Mouse (Mus musculus) intestine, embryonic 14.5 days (tissue): ENCODE measurements around the gene Dnah2. TPM values are rescaled to one million over a fixed set of nuclear protein-coding genes. Genes with fewer than 3 reads are reported as not detected.
A peak's percentile ranks its signal among the peaks of the same experiment; 100 is the strongest.

Source experiments
- ATAC-seq: fragments of 200-750 bp; cut with Nextera tagmentation; replicated peaks from 2 replicates; pipeline ENCODE4 v1.8.0; 2017; ENCODE audit warnings: low read depth, moderate number of reproducible peaks, moderate TSS enrichment, moderate library complexity; ENCODE audit not compliant: low FRiP score, low TSS enrichment
- DNase-seq: peaks from one replicate; pipeline ENCODE4 v3.0.0-alpha.2; 2018; ENCODE audit warnings: low spot score
- H3K27ac ChIP-seq: fragments of 300-500 bp; sonication (generic); 2 replicates; pipeline ENCODE4 v1.5.1; 2014; ENCODE audit warnings: low read depth, mild to moderate bottlenecking, control low read depth
- H3K27me3 ChIP-seq: fragments of 300-500 bp; sonication (generic); replicated peaks from 2 replicates; pipeline ENCODE4 v1.6.1; 2014; ENCODE audit warnings: low read length, control low read depth; ENCODE audit not compliant: control insufficient read depth, insufficient read depth
- H3K36me3 ChIP-seq: fragments of 300-500 bp; sonication (generic); 2 replicates; pipeline ENCODE4 v1.6.1; 2014; ENCODE audit warnings: low read length, control low read depth; ENCODE audit not compliant: control insufficient read depth, insufficient read depth
- H3K4me1 ChIP-seq: fragments of 300-500 bp; sonication (generic); replicated peaks from 2 replicates; pipeline ENCODE4 v1.6.1; 2014; ENCODE audit warnings: low read length, control low read depth, mixed read lengths; ENCODE audit not compliant: control insufficient read depth, insufficient read depth
- H3K4me2 ChIP-seq: fragments of 300-500 bp; sonication (generic); 2 replicates; pipeline ENCODE4 v1.6.1; 2014; ENCODE audit warnings: low read length
- H3K4me3 ChIP-seq: fragments of 300-500 bp; sonication (generic); 2 replicates; pipeline ENCODE4 v1.5.1; 2014; ENCODE audit warnings: low read depth, low read length, control low read depth, mixed read lengths
- H3K9ac ChIP-seq: fragments of 300-500 bp; sonication (generic); 2 replicates; pipeline ENCODE4 v1.6.1; 2014; ENCODE audit warnings: mild to moderate bottlenecking, low read length
- H3K9me3 ChIP-seq: fragments of 300-500 bp; sonication (generic); 2 replicates; pipeline ENCODE4 v1.6.1; 2016; ENCODE audit warnings: low read length, control low read depth; ENCODE audit not compliant: control insufficient read depth
- WGBS: fragments of 180-500 bp; shearing (Covaris S2); extraction: QIAGEN DNeasy Blood & Tissue Kit; methylation state at CpG from one replicate; pipeline ENCODE4 v1.1.7; 2014; 5-methylcytosine and 5-hydroxymethylcytosine counted together
- microRNA-seq: library from miRNA; unstranded; fragments of <30 nt; microRNA quantifications from one replicate; pipeline ENCODE4, GENCODE M21; 2016
- polyA plus RNA-seq: library from polyadenylated mRNA; unstranded; fragments of >200 nt; fragmentation: Nextera tagmentation; extraction: Ambion mirVana; gene quantifications from 2 replicates; pipeline ENCODE4 v1.2.1, GENCODE M21; 2014

Gene Dnah2
- polyA plus RNA-seq, 1 experiment from 2014 or later, result 1.9 TPM

DNA sequence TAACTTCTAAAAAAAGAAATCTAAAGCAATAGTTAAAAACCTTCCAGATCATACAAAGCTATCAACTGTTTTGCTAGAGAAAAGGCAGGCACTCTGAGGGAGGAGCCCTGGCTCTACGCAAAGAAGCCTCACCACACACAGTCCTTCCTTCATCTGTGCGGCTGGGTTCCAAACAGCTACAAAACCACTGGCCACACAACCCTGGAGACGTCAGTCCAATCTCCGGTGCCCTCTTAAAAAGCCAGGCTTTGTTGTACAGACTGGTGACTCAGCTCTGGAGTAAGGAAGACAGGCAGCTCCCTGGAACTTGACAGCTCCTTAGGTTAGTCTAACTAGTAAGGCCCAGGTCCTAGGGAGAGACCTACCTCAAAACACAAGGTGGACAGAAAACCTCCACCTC is 173.3 kb downstream of the Dnah2 start:
- WGBS, result 85% methylated on average over 4 of the region's 4 CpGs

DNA sequence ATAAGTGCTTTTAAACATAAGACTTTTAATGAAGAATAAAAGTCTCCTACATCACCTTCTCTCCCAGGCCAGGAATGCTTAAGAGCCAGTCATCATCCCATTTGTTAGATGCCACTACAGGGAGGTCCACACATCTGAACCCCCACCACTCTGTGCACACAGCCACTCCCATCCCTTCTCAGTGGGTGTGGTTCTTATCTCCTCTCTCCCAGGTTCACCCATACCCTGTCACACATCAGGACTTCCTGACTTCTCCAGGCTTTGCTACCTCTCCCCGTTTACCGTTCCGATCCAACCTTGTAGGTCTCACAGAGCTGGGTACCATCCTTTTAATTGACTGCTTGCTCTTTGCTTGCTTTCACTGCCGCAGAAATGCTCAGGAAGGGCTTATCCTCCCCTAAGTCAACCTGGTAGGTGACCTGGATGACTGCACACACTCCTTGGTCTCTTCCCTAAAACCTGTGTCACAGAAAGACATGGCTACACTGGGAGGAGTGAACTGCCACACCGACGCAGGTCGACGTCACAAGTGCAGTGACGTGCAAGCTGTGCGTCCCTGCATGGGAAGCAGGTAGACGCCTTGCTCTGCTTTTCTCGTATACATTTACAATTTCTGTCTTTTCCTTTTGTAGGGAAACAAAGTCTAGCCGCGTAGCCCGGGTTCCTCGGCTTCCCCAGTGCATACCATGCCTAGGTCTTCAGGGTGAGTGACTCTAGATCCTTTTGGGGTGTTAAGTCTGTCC is 175.5 kb downstream of the Dnah2 start:
- no peak overlapping the region for H3K4me3 ChIP-seq
- no peak overlapping the region for H3K9ac ChIP-seq
- no peaks in the 10 kb centered on the region for H3K9me3 ChIP-seq
- H3K4me1 ChIP-seq, result peaks cover 24% of the 10 kb centered on the region
- ATAC-seq (no peak), DNase-seq (no peak)
- H3K4me2 ChIP-seq, result no peak overlapping the region
- H3K27me3 ChIP-seq, result no peaks in the 10 kb centered on the region
- no peak overlapping the region for H3K27ac ChIP-seq
- 92% methylated on average over 16 of the region's 16 CpGs for WGBS
- peaks cover 28% of the 10 kb centered on the region for H3K36me3 ChIP-seq

More for the DNA sequence above, 173.3 kb downstream of the Dnah2 start:
- Histone ChIP-seq H3K27me3 (no peaks in the 10 kb centered on the region), H3K4me1 (peaks cover 22% of the 10 kb centered on the region), H3K9me3 (no peaks in the 10 kb centered on the region), H3K36me3 (peaks cover 28% of the 10 kb centered on the region), H3K27ac (no peak overlapping the region), H3K9ac (no peak overlapping the region), H3K4me2 (no peak overlapping the region), H3K4me3 (no peak overlapping the region)
- ATAC-seq (no peak), DNase-seq (no peak)

DNA sequence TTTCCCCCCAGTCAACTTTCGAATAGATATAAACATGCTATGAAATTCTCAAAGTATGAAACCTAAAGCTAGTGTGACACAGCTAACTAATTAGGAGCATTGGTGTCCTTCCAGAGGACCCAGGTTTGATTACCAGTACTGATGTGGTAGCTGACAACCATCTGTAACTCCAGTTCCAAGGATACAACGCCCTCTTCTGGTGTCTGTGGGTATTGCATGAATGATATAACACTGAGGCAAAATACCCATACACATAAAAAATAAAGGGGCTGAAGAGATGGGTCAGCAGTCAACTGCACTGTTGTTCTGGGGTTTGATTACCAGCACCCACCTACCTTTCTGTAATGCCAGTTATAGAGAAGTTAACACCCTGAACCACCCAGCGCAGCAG is 176.1 kb downstream of the Dnah2 start:
- ATAC-seq, result no peak
- H3K9me3 ChIP-seq, result no peaks in the 10 kb centered on the region
- H3K36me3 ChIP-seq, result peaks cover 28% of the 10 kb centered on the region
- no peaks in the 10 kb centered on the region for H3K27me3 ChIP-seq
- peak overlapping the region; percentile 64; the same call in 1 of the 2 replicates for H3K27ac ChIP-seq
- peak overlapping the region; percentile 24; the same call in 1 of the 2 replicates for H3K4me2 ChIP-seq
- H3K4me1 ChIP-seq, result peaks cover 24% of the 10 kb centered on the region
- H3K9ac ChIP-seq, result no peak overlapping the region
- 58% methylated on average over 3 of the region's 3 CpGs for WGBS
- no peak overlapping the region for H3K4me3 ChIP-seq
- no peak for DNase-seq

DNA sequence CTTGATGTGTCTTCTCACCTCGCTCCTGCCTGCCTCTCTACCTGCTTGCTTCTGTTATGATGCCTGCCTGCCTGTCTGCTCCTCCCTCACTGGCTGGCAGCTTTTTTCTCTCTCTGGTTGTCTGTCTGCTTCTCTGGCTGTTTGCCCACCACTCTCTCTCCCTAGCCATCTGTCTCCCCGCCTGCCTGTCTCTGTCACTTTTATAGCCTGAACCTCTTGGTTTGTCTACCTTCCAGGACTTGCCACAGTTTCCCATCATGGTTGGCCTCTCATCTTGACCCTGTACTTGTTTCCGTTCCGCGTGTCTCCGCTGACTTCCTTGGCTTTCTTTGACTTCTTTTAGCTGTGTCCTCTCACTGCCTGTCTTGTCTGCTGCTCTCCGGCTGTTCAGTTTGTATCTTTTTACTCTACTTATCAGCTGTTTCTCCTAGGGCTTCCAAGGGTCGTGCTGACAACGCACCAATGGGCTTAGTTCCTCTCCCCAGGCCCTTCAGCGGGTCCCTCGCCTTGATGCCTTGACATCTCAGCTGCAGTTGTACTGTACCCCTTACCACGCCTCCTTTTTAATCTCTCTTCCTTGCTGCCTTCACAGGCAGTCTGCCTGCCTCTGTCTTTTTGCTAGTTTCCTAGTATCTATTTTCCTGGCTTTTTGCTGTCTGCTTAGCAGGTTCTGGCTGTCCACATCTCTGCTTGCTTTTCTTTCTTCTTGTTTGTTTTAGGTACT is 176.7 kb downstream of the Dnah2 start:
- no peak overlapping the region for H3K9ac ChIP-seq

DNA sequence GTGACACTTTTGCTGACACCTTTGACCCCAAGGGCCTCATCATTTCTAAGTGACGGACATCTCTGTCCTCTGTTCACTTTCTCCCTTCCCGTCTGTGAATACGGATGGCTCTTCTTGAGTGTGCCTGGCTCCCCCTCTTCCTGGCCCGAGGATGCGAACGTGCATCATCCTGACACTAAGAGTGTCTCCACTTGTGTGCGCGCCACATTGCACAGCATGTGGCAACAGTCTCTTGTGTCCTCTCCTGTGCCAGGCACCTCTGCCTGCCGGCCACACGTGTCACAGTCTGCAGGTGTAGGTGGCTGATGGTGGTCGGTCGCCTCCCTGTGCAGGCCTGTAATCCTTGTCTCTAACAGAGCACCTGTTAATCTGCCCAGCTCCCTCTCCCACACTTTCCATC is 177.3 kb downstream of the Dnah2 start:
- no peak overlapping the region for H3K4me3 ChIP-seq
- DNase-seq, result no peak
- H3K9me3 ChIP-seq, result no peaks in the 10 kb centered on the region
- no peak overlapping the region for H3K9ac ChIP-seq
- 40% methylated on average over 12 of the region's 12 CpGs for WGBS
- no peak for ATAC-seq
- H3K27me3 ChIP-seq, result no peaks in the 10 kb centered on the region
- H3K4me2 ChIP-seq, result peak overlapping the region; percentile 38; the same call in 1 of the 2 replicates
- H3K4me1 ChIP-seq, result peaks cover 26% of the 10 kb centered on the region
- peaks cover 21% of the 10 kb centered on the region for H3K36me3 ChIP-seq
- H3K27ac ChIP-seq, result peak overlapping the region; percentile 64

More for the DNA sequence above, 176.7 kb downstream of the Dnah2 start:
- H3K4me3 ChIP-seq, result no peak overlapping the region
- no peaks in the 10 kb centered on the region for H3K27me3 ChIP-seq
- H3K4me1 ChIP-seq, result peaks cover 25% of the 10 kb centered on the region
- no peak for ATAC-seq
- 31% methylated on average over 12 of the region's 12 CpGs for WGBS
- H3K36me3 ChIP-seq, result peaks cover 27% of the 10 kb centered on the region
- peak; percentile 60 for DNase-seq
- no peaks in the 10 kb centered on the region for H3K9me3 ChIP-seq
- peak overlapping the region; percentile 24; the same call in 1 of the 2 replicates for H3K4me2 ChIP-seq
- H3K27ac ChIP-seq, result peak overlapping the region; percentile 64

DNA sequence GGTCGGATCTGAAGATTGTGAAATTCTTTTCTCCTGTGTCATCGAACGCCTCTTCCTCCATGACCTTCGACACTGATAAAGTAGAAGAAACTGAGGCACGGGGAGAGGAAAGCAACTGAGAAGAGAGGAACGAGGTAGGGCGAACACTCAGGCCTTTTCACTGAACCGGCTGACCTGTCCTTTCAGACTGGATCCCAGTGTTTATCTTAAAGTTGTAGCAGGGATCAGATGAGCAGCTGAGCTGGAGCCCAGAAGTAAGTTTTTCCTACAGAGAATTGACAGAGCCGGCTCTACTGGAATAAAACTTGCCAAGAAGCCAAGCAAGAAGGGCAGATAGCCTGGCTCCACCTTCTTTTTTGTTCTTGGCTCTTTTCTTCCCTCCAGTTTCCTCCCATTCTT is 178.1 kb downstream of the Dnah2 start:
- H3K9ac ChIP-seq, result no peak overlapping the region

More for the DNA sequence above, 178.1 kb downstream of the Dnah2 start:
- WGBS, result 18% methylated on average over 9 of the region's 9 CpGs
- Histone ChIP-seq H3K9me3 (no peaks in the 10 kb centered on the region), H3K27ac (peak overlapping the region; percentile 64), H3K4me3 (peak overlapping the region; percentile 6; the same call in 1 of the 2 replicates), H3K4me2 (peak overlapping the region; percentile 38), H3K27me3 (no peaks in the 10 kb centered on the region), H3K4me1 (peaks cover 28% of the 10 kb centered on the region), H3K36me3 (peaks cover 13% of the 10 kb centered on the region)
- ATAC-seq (no peak), DNase-seq (no peak)

Small RNA genes lying within 50 kb of the gene (microRNA-seq; reads per million reads assigned to microRNA genes)
- not detected for gene Gm27493

Other genes starting within 250 kb of the Dnah2 start
- 15.5 and 17.4 TPM in 2 replicates for gene Cntrob, start 225.3 kb downstream of the Dnah2 start, polyA plus RNA-seq
- gene Trappc1, start 225.1 kb downstream of the Dnah2 start, polyA plus RNA-seq, result 155 and 160 TPM in 2 replicates
- gene Kcnab3, start 222.9 kb downstream of the Dnah2 start, polyA plus RNA-seq, result 2.8 and 3.2 TPM in 2 replicates
- gene Rnf227, start 208.6 kb downstream of the Dnah2 start, polyA plus RNA-seq, result 13.2 and 14.3 TPM in 2 replicates
- 52.4 and 62.3 TPM in 2 replicates for gene Chd3, start 179.7 kb downstream of the Dnah2 start, polyA plus RNA-seq
- gene Naa38, start 153.6 kb downstream of the Dnah2 start, polyA plus RNA-seq, result 184 and 197 TPM in 2 replicates
- gene Cyb5d1, start 153.5 kb downstream of the Dnah2 start, polyA plus RNA-seq, result 23.3 and 23.8 TPM in 2 replicates
- gene Tmem88, start 150.9 kb downstream of the Dnah2 start, polyA plus RNA-seq, result 34.8 and 38.4 TPM in 2 replicates
- 29.1 and 29.6 TPM in 2 replicates for gene Kdm6b, start 135.4 kb downstream of the Dnah2 start, polyA plus RNA-seq
- 4.0 and 4.9 TPM in 2 replicates for gene Efnb3, start 11.1 kb upstream of the Dnah2 start, polyA plus RNA-seq
- 26.8 and 31.8 TPM in 2 replicates for gene Wrap53, start 31.1 kb upstream of the Dnah2 start, polyA plus RNA-seq
- gene Trp53, start 31.2 kb upstream of the Dnah2 start, polyA plus RNA-seq, result 176 and 192 TPM in 2 replicates
- gene Atp1b2, start 56.8 kb upstream of the Dnah2 start, polyA plus RNA-seq, result 7.3 and 8.2 TPM in 2 replicates
- not detected in 2 replicates for gene Shbg, start 68.8 kb upstream of the Dnah2 start, polyA plus RNA-seq
- 16.8 and 18.1 TPM in 2 replicates for gene Sat2, start 72.9 kb upstream of the Dnah2 start, polyA plus RNA-seq
- 22.6 and 23.0 TPM in 2 replicates for gene Fxr2, start 83.9 kb upstream of the Dnah2 start, polyA plus RNA-seq
- 0.35 TPM in 1 of 2 replicates, not detected in the other for gene Sox15, start 106.2 kb upstream of the Dnah2 start, polyA plus RNA-seq
- 32.1 and 39.3 TPM in 2 replicates for gene Mpdu1, start 113.5 kb upstream of the Dnah2 start, polyA plus RNA-seq
- gene Cd68, start 117.0 kb upstream of the Dnah2 start, polyA plus RNA-seq, result 12.4 and 16.3 TPM in 2 replicates
- 645 and 692 TPM in 2 replicates for gene Eif4a1, start 123.3 kb upstream of the Dnah2 start, polyA plus RNA-seq
- gene Senp3, start 133.0 kb upstream of the Dnah2 start, polyA plus RNA-seq, result 79.1 and 90.8 TPM in 2 replicates
- gene Tnfsf13, start 136.7 kb upstream of the Dnah2 start, polyA plus RNA-seq, result 0.48 TPM in 1 of 2 replicates, not detected in the other
- gene Tnfsf12, start 146.7 kb upstream of the Dnah2 start, polyA plus RNA-seq, result 8.0 and 9.4 TPM in 2 replicates
- 2.3 and 3.7 TPM in 2 replicates for gene Tnfsfm13, start 147.0 kb upstream of the Dnah2 start, polyA plus RNA-seq
- gene Polr2a, start 209.5 kb upstream of the Dnah2 start, polyA plus RNA-seq, result 35.2 and 38.7 TPM in 2 replicates
- gene Slc35g3, start 212.9 kb upstream of the Dnah2 start, polyA plus RNA-seq, result not detected in 2 replicates
- gene Zbtb4, start 216.8 kb upstream of the Dnah2 start, polyA plus RNA-seq, result 2.8 and 3.3 TPM in 2 replicates
- gene Chrnb1, start 246.8 kb upstream of the Dnah2 start, polyA plus RNA-seq, result 3.5 and 4.4 TPM in 2 replicates